Mouse (Mus musculus) left cerebral cortex, adult 2 months (tissue): Measurements from ENCODE around the gene Igfbp4. TPM values are rescaled to one million over a fixed set of nuclear protein-coding genes. Genes with fewer than 3 reads are reported as not detected.

ENCODE experiments used
- DNase-seq, 2 experiments: peaks; one replicate each; pipeline ENCODE4 v3.0.0; 2021 to 2022; ENCODE audit warnings: low spot score in 2 of 2, mixed read lengths in 1 of 2; ENCODE audit errors: extremely low spot score in 1 of 2
- H3K27ac ChIP-seq: fragments of 200-600 bp; 2 replicates; pipeline ENCODE4 v1.8.1; 2022
- H3K4me3 ChIP-seq: fragments of 200-600 bp; 2 replicates; pipeline ENCODE4 v1.8.1; 2022
- CTCF ChIP-seq: fragments of 200-600 bp; IDR thresholded peaks from 2 replicates; pipeline ENCODE4 v1.8.1; 2022; ENCODE audit warnings: antibody characterized with exemption, mild to moderate bottlenecking, moderate library complexity
- intact Hi-C: fragments of 180-260 bp; cut with DNase I; formaldehyde crosslinking; loops from one replicate; pipeline ENCODE4 v1.15.1; 2025
- long read RNA-seq, 2 experiments: library from polyadenylated mRNA; stranded (forward); transcript quantifications; one replicate each; pipeline ENCODE4 v2.0.0; 2021; ENCODE audit warnings: borderline mapping rate in 2 of 2
- total RNA-seq, 2 experiments: library from RNA; stranded (reverse); gene quantifications; 2 replicates each; pipeline ENCODE4 v1.2.3; 2021

Gene Igfbp4
- 10 to 100 TPM; 82.8 to 88.7 TPM for total RNA-seq
- long read RNA-seq, experiment 1, transcript Igfbp4-201 (4 exons, 3,831 nt) = major isoform, 59 of 71 reads
- long read RNA-seq, experiment 1, partial matches to known transcripts = 3 of 71 reads
- long read RNA-seq, experiment 1, other reads (novel, unspliced or antisense) = 8 of 71 reads
- long read RNA-seq, experiment 2, transcript Igfbp4-201 (4 exons, 3,831 nt) = major isoform, 37 of 51 reads
- long read RNA-seq, experiment 2, partial matches to known transcripts = 11 of 51 reads
- long read RNA-seq, experiment 2, other reads (novel, unspliced or antisense) = 3 of 51 reads

- intact Hi-C loops = loop anchor here (2.0 kb wide), 1 partner anchor 26 kb away; no protein-coding TSS in a partner anchor
- TF ChIP-seq CTCF = peak; percentile 16
Observed at GRCm38 (mm10) chr11:99041051-99041729, at the start of gene Igfbp4. Gene Igfbp4 (plus strand): TSS chr11:99041244.

GRCm38 (mm10) chr11:98995987-98996386 is 45.1 kb upstream of the Igfbp4 start:
- Histone ChIP-seq H3K4me3 (no peak overlapping the region), H3K27ac (no peak overlapping the region)
- DNase-seq = no peak
- intact Hi-C loops = no loop called here
- no peak for TF ChIP-seq CTCF

More at GRCm38 (mm10) chr11:99041051-99041729, at the start of gene Igfbp4:
- peak within 1 kb of the TSS; percentile 67 for H3K4me3 ChIP-seq
- H3K27ac ChIP-seq = peak within 1 kb of the TSS; percentile 90
- DNase-seq = peak; percentile 43 to 53

- TF ChIP-seq CTCF = no peak
- intact Hi-C loops = no loop called here
- DNase-seq = no peak
Observed at GRCm38 (mm10) chr11:98997659-98998058, 43.4 kb upstream of the Igfbp4 start.

GRCm38 (mm10) chr11:98998776-98999175 is 42.3 kb upstream of the Igfbp4 start:
- no peak; the same call in 1 of the 2 replicates for TF ChIP-seq CTCF
- H3K4me3 ChIP-seq = no peak overlapping the region
- no peak overlapping the region for H3K27ac ChIP-seq
- intact Hi-C loops = no loop called here
- DNase-seq = no peak

More at GRCm38 (mm10) chr11:98997659-98998058, 43.4 kb upstream of the Igfbp4 start:
- Histone ChIP-seq H3K4me3 (no peak overlapping the region), H3K27ac (no peak overlapping the region)

- TF ChIP-seq CTCF = no peak
- intact Hi-C loops = no loop called here
- Histone ChIP-seq H3K27ac (no peak overlapping the region), H3K4me3 (no peak overlapping the region)
- no peak for DNase-seq
Observed at GRCm38 (mm10) chr11:98999243-98999642, 41.8 kb upstream of the Igfbp4 start.

GRCm38 (mm10) chr11:99006788-99007187 is 34.3 kb upstream of the Igfbp4 start:
- DNase-seq = no peak
- H3K4me3 ChIP-seq = no peak overlapping the region
- no peak for TF ChIP-seq CTCF
- no peak overlapping the region for H3K27ac ChIP-seq
- intact Hi-C loops = no loop called here

- H3K4me3 ChIP-seq = no peak overlapping the region
- H3K27ac ChIP-seq = no peak overlapping the region
- intact Hi-C loops = no loop called here
- no peak for TF ChIP-seq CTCF
- DNase-seq = no peak
Observed at GRCm38 (mm10) chr11:99010124-99010523, 30.9 kb upstream of the Igfbp4 start.

GRCm38 (mm10) chr11:99010706-99011105 is 30.3 kb upstream of the Igfbp4 start:
- intact Hi-C loops = no loop called here
- Histone ChIP-seq H3K27ac (no peak overlapping the region), H3K4me3 (no peak overlapping the region)
- TF ChIP-seq CTCF = no peak
- DNase-seq = no peak

GRCm38 (mm10) chr11:99013856-99014255 is 27.2 kb upstream of the Igfbp4 start:
- H3K4me3 ChIP-seq = no peak overlapping the region
- no peak for DNase-seq
- intact Hi-C loops = no loop called here
- H3K27ac ChIP-seq = no peak overlapping the region
- TF ChIP-seq CTCF = no peak

GRCm38 (mm10) chr11:99019844-99020243 is 21.2 kb upstream of the Igfbp4 start:
- TF ChIP-seq CTCF = no peak
- H3K27ac ChIP-seq = no peak overlapping the region
- no peak overlapping the region for H3K4me3 ChIP-seq
- intact Hi-C loops = no loop called here
- DNase-seq = no peak

GRCm38 (mm10) chr11:99022384-99022933 is 18.6 kb upstream of the Igfbp4 start:
- intact Hi-C loops = no loop called here
- TF ChIP-seq CTCF = no peak
- Histone ChIP-seq H3K27ac (no peak overlapping the region), H3K4me3 (no peak overlapping the region)
- no peak for DNase-seq

- no peak overlapping the region for H3K27ac ChIP-seq
- intact Hi-C loops = no loop called here
- no peak overlapping the region for H3K4me3 ChIP-seq
- DNase-seq = no peak
- TF ChIP-seq CTCF = no peak
Observed at GRCm38 (mm10) chr11:99023094-99023493, 17.9 kb upstream of the Igfbp4 start.
